Mouse (Mus musculus) neutrophil, adult 5-6 weeks (primary cell): Measurements from ENCODE around the gene Il17ra. TPM values are rescaled to one million over a fixed set of nuclear protein-coding genes. Genes with fewer than 3 reads are reported as not detected.

Source experiments
- ATAC-seq: fragments of 151-379, 151-347 bp; 2 replicates; pipeline ENCODE4 v1.8.0; 2017; ENCODE audit warnings: mild to moderate bottlenecking, moderate TSS enrichment; ENCODE audit not compliant: insufficient number of reproducible peaks, poor library complexity, low FRiP score, severe bottlenecking; ENCODE audit errors: extremely low read depth
- total RNA-seq: library from RNA; stranded (forward); fragments of 200-1000 nt; gene quantifications from 2 replicates; pipeline ENCODE4 v1.2.3, GENCODE M21; 2017

Il17ra gene
- total RNA-seq, 1 experiment from 2014 or later, result 176 TPM

GRCm38 (mm10) chr6:120469268-120469667 lies 6.2 kb downstream of the Il17ra start:
- no peak for ATAC-seq

GRCm38 (mm10) chr6:120469770-120470169 lies 6.7 kb downstream of the Il17ra start:
- ATAC-seq, result no peak

- peak; percentile 53 for ATAC-seq
These were observed 7.6 kb downstream of the Il17ra start for GRCm38 (mm10) chr6:120470666-120471065.

GRCm38 (mm10) chr6:120471991-120472441 lies 9.0 kb downstream of the Il17ra start:
- ATAC-seq, result no peak

GRCm38 (mm10) chr6:120472455-120473140 lies 9.6 kb downstream of the Il17ra start:
- ATAC-seq, result no peak

GRCm38 (mm10) chr6:120473427-120473826 lies 10.4 kb downstream of the Il17ra start:
- ATAC-seq, result peak; percentile 83

GRCm38 (mm10) chr6:120475288-120475687 lies 12.2 kb downstream of the Il17ra start:
- ATAC-seq, result no peak

GRCm38 (mm10) chr6:120479302-120479701 lies 16.3 kb downstream of the Il17ra start:
- peak; percentile 34; the same call in 1 of the 2 replicates for ATAC-seq

- no peak for ATAC-seq
These were observed 17.3 kb downstream of the Il17ra start for GRCm38 (mm10) chr6:120480361-120480760.

GRCm38 (mm10) chr6:120481538-120481937 lies 18.5 kb downstream of the Il17ra start:
- peak; percentile 37 for ATAC-seq

- ATAC-seq, result no peak
These were observed 19.0 kb downstream of the Il17ra start for GRCm38 (mm10) chr6:120482021-120482420.

GRCm38 (mm10) chr6:120482756-120483155 lies 19.7 kb downstream of the Il17ra start:
- ATAC-seq, result no peak

GRCm38 (mm10) chr6:120483211-120483626 lies 20.2 kb downstream of the Il17ra start:
- ATAC-seq, result peak; percentile 45; the same call in 1 of the 2 replicates

GRCm38 (mm10) chr6:120485038-120485437 lies 22.0 kb downstream of the Il17ra start:
- ATAC-seq, result no peak

- ATAC-seq, result peak; percentile 20; the same call in 1 of the 2 replicates
These were observed 23.0 kb downstream of the Il17ra start for GRCm38 (mm10) chr6:120486051-120486510.

GRCm38 (mm10) chr6:120488647-120489046 lies 25.6 kb downstream of the Il17ra start:
- ATAC-seq, result no peak

GRCm38 (mm10) chr6:120489461-120489860 lies 26.4 kb downstream of the Il17ra start:
- no peak for ATAC-seq

GRCm38 (mm10) chr6:120491064-120491463 lies 28.0 kb downstream of the Il17ra start:
- no peak for ATAC-seq

- no peak for ATAC-seq
These were observed 28.9 kb downstream of the Il17ra start for GRCm38 (mm10) chr6:120491862-120492498.
